Mouse (Mus musculus) neural tube, embryonic 13.5 days (tissue): ENCODE results near the gene 1700042G07Rik. TPM values are rescaled to one million over a fixed set of nuclear protein-coding genes. Genes with fewer than 3 reads are reported as not detected.

Experiments used
- ATAC-seq: fragments of 200-750 bp; cut with Nextera tagmentation; 2 replicates; pipeline ENCODE4 v1.8.0; 2017; ENCODE audit warnings: low read depth, mild to moderate bottlenecking, moderate TSS enrichment, moderate library complexity
- H3K27ac ChIP-seq: fragments of 300-500 bp; sonication (generic); replicated peaks from 2 replicates; pipeline ENCODE4 v1.5.1; 2015; ENCODE audit warnings: moderate library complexity, mild to moderate bottlenecking, inconsistent platforms
- H3K27me3 ChIP-seq: fragments of 300-500 bp; sonication (generic); 2 replicates; pipeline ENCODE4 v1.6.1; 2015; ENCODE audit warnings: mild to moderate bottlenecking, inconsistent platforms
- H3K36me3 ChIP-seq: fragments of 300-500 bp; sonication (generic); 2 replicates; pipeline ENCODE4 v1.6.1; 2015; ENCODE audit warnings: mild to moderate bottlenecking, inconsistent platforms
- H3K4me1 ChIP-seq: fragments of 300-500 bp; sonication (generic); replicated peaks from 2 replicates; pipeline ENCODE4 v1.6.1; 2015; ENCODE audit warnings: inconsistent platforms
- H3K4me2 ChIP-seq: fragments of 300-500 bp; sonication (generic); 2 replicates; pipeline ENCODE4 v1.6.1; 2015; ENCODE audit warnings: inconsistent platforms, mild to moderate bottlenecking, moderate library complexity
- H3K4me3 ChIP-seq: fragments of 300-500 bp; sonication (generic); 2 replicates; pipeline ENCODE4 v1.5.1; 2015; ENCODE audit warnings: mild to moderate bottlenecking, inconsistent platforms
- H3K9ac ChIP-seq: fragments of 300-500 bp; sonication (generic); 2 replicates; pipeline ENCODE4 v1.6.1; 2015; ENCODE audit warnings: moderate library complexity, mild to moderate bottlenecking, inconsistent platforms
- H3K9me3 ChIP-seq: fragments of 300-500 bp; sonication (generic); 2 replicates; pipeline ENCODE4 v1.6.1; 2016; ENCODE audit warnings: inconsistent platforms
- WGBS: fragments of 180-500 bp; shearing (Covaris S2); methylation state at CpG from one replicate; pipeline ENCODE4 v1.1.7; 2015; 5-methylcytosine and 5-hydroxymethylcytosine counted together
- polyA plus RNA-seq: library from polyadenylated mRNA; unstranded; fragments of >200 nt; fragmentation: Nextera tagmentation; extraction: Ambion mirVana; gene quantifications from 2 replicates; pipeline ENCODE4 v1.2.1, GENCODE M21; 2015

1700042G07Rik gene
- polyA plus RNA-seq, 1 experiment from 2014 or later, result not detected

GRCm38 (mm10) chr4:116143891-116144717 is 29.1 kb upstream of the 1700042G07Rik start:
- H3K4me1 ChIP-seq, result peaks cover 18% of the 10 kb centered on the region
- no peaks in the 10 kb centered on the region for H3K36me3 ChIP-seq
- ATAC-seq, result peak; percentile 63
- peaks cover 25% of the 10 kb centered on the region for H3K27me3 ChIP-seq
- H3K27ac ChIP-seq, result no peak overlapping the region
- H3K9me3 ChIP-seq, result no peaks in the 10 kb centered on the region
- peak overlapping the region; percentile 97 for H3K4me2 ChIP-seq
- peak overlapping the region; percentile 58 for H3K4me3 ChIP-seq
- under 1% methylated on average over 47 of the region's 47 CpGs for WGBS
- H3K9ac ChIP-seq, result peak overlapping the region; percentile 80

GRCm38 (mm10) chr4:116149812-116150155 is 23.4 kb upstream of the 1700042G07Rik start:
- H3K4me2 ChIP-seq, result peak overlapping the region; percentile 68
- H3K9me3 ChIP-seq, result no peaks in the 10 kb centered on the region
- H3K36me3 ChIP-seq, result peaks cover 30% of the 10 kb centered on the region
- peak overlapping the region; percentile 95 for H3K9ac ChIP-seq
- H3K4me3 ChIP-seq, result peak overlapping the region; percentile 73
- 19% methylated on average over 6 of the region's 6 CpGs for WGBS
- peaks cover 24% of the 10 kb centered on the region for H3K4me1 ChIP-seq
- ATAC-seq, result peak; percentile 16; the same call in 1 of the 2 replicates
- H3K27ac ChIP-seq, result peak overlapping the region; percentile 89
- peaks cover 4% of the 10 kb centered on the region for H3K27me3 ChIP-seq

- peak overlapping the region; percentile 89 for H3K27ac ChIP-seq
- no peaks in the 10 kb centered on the region for H3K9me3 ChIP-seq
- H3K4me1 ChIP-seq, result peaks cover 23% of the 10 kb centered on the region
- WGBS, result under 1% methylated on average over 73 of the region's 73 CpGs
- peak overlapping the region; percentile 68 for H3K4me2 ChIP-seq
- no peaks in the 10 kb centered on the region for H3K27me3 ChIP-seq
- ATAC-seq, result peak; percentile 93
- peak overlapping the region; percentile 95 for H3K9ac ChIP-seq
- peaks cover 36% of the 10 kb centered on the region for H3K36me3 ChIP-seq
- H3K4me3 ChIP-seq, result peak overlapping the region; percentile 73
These were observed 22.9 kb upstream of the 1700042G07Rik start for GRCm38 (mm10) chr4:116150156-116150861.

GRCm38 (mm10) chr4:116150862-116151221 is 22.3 kb upstream of the 1700042G07Rik start:
- Histone ChIP-seq H3K36me3 (peaks cover 41% of the 10 kb centered on the region), H3K4me3 (peak overlapping the region; percentile 73), H3K27me3 (no peaks in the 10 kb centered on the region), H3K9ac (peak overlapping the region; percentile 95), H3K4me1 (peaks cover 23% of the 10 kb centered on the region), H3K27ac (peak overlapping the region; percentile 89), H3K4me2 (peak overlapping the region; percentile 68), H3K9me3 (no peaks in the 10 kb centered on the region)
- ATAC-seq, result peak; percentile 45
- WGBS, result 27% methylated on average over 4 of the region's 4 CpGs

GRCm38 (mm10) chr4:116151238-116151637 is 21.9 kb upstream of the 1700042G07Rik start, which contains the start of gene Lurap1:
Gene Lurap1 (minus strand): TSS chr4:116151338.
- Histone ChIP-seq H3K36me3 (peaks cover 45% of the 10 kb centered on the region), H3K27ac (peak within 1 kb of the TSS; percentile 89), H3K27me3 (no peaks in the 10 kb centered on the region), H3K4me2 (peak within 1 kb of the TSS; percentile 68), H3K9me3 (no peaks in the 10 kb centered on the region), H3K4me1 (peaks cover 23% of the 10 kb centered on the region), H3K4me3 (peak within 1 kb of the TSS; percentile 73), H3K9ac (peak within 1 kb of the TSS; percentile 95)
- 78% methylated on average over 6 of the region's 6 CpGs for WGBS
- no peak for ATAC-seq

- no peak for ATAC-seq
- no peaks in the 10 kb centered on the region for H3K9me3 ChIP-seq
- whole genome bisulfite sequencing, result 91% methylated on average over 15 of the region's 15 CpGs
- no peak overlapping the region for H3K4me3 ChIP-seq
- peaks cover 60% of the 10 kb centered on the region for H3K36me3 ChIP-seq
- H3K27me3 ChIP-seq, result no peaks in the 10 kb centered on the region
- H3K9ac ChIP-seq, result no peak overlapping the region
- no peak overlapping the region for H3K4me2 ChIP-seq
- peaks cover 23% of the 10 kb centered on the region for H3K4me1 ChIP-seq
- H3K27ac ChIP-seq, result no peak overlapping the region
These were observed 20.5 kb upstream of the 1700042G07Rik start for GRCm38 (mm10) chr4:116152702-116153101.

GRCm38 (mm10) chr4:116157882-116158281 is 15.3 kb upstream of the 1700042G07Rik start:
- H3K36me3 ChIP-seq, result peaks cover 77% of the 10 kb centered on the region
- 0 out of 2 replicates have a peak, but pooled peaks cover 3% of the 10 kb centered on the region for H3K4me1 ChIP-seq
- WGBS, result 91% methylated on average over 2 of the region's 2 CpGs

GRCm38 (mm10) chr4:116159912-116160311 is 13.3 kb upstream of the 1700042G07Rik start:
- Histone ChIP-seq H3K9ac (no peak overlapping the region), H3K4me2 (no peak overlapping the region), H3K27me3 (no peaks in the 10 kb centered on the region), H3K4me1 (no peaks in the 10 kb centered on the region), H3K9me3 (no peaks in the 10 kb centered on the region), H3K4me3 (no peak overlapping the region), H3K36me3 (peaks cover 57% of the 10 kb centered on the region), H3K27ac (no peak overlapping the region)
- WGBS, result 71% methylated on average over 3 of the region's 3 CpGs
- ATAC-seq, result no peak

More at GRCm38 (mm10) chr4:116157882-116158281, 15.3 kb upstream of the 1700042G07Rik start:
- Histone ChIP-seq H3K4me3 (no peak overlapping the region), H3K9ac (no peak overlapping the region), H3K9me3 (no peaks in the 10 kb centered on the region), H3K4me2 (no peak overlapping the region), H3K27me3 (no peaks in the 10 kb centered on the region), H3K27ac (no peak overlapping the region)
- ATAC-seq, result no peak

GRCm38 (mm10) chr4:116160769-116161168 is 12.4 kb upstream of the 1700042G07Rik start:
- no peak overlapping the region for H3K4me2 ChIP-seq
- H3K9ac ChIP-seq, result no peak overlapping the region
- H3K27ac ChIP-seq, result no peak overlapping the region
- no peaks in the 10 kb centered on the region for H3K4me1 ChIP-seq
- no peaks in the 10 kb centered on the region for H3K27me3 ChIP-seq
- ATAC-seq, result no peak
- H3K9me3 ChIP-seq, result no peaks in the 10 kb centered on the region
- 81% methylated on average over 3 of the region's 3 CpGs for WGBS
- peaks cover 48% of the 10 kb centered on the region for H3K36me3 ChIP-seq
- H3K4me3 ChIP-seq, result no peak overlapping the region

- Histone ChIP-seq H3K4me2 (no peak overlapping the region), H3K36me3 (peaks cover 35% of the 10 kb centered on the region), H3K27me3 (no peaks in the 10 kb centered on the region), H3K27ac (no peak overlapping the region), H3K9me3 (no peaks in the 10 kb centered on the region), H3K4me1 (no peaks in the 10 kb centered on the region), H3K9ac (no peak overlapping the region), H3K4me3 (no peak overlapping the region)
- WGBS, result 83% methylated on average over 4 of the region's 4 CpGs
- no peak for ATAC-seq
These were observed 11.0 kb upstream of the 1700042G07Rik start for GRCm38 (mm10) chr4:116162142-116162541.

GRCm38 (mm10) chr4:116164759-116165554 is 8.2 kb upstream of the 1700042G07Rik start:
- WGBS, result 79% methylated on average over 2 of the region's 2 CpGs
- no peaks in the 10 kb centered on the region for H3K9me3 ChIP-seq
- H3K27ac ChIP-seq, result no peak overlapping the region
- H3K4me3 ChIP-seq, result no peak overlapping the region
- H3K27me3 ChIP-seq, result no peaks in the 10 kb centered on the region
- 0 out of 2 replicates have a peak, but pooled peaks cover 9% of the 10 kb centered on the region for H3K36me3 ChIP-seq
- no peaks in the 10 kb centered on the region for H3K4me1 ChIP-seq
- no peak for ATAC-seq
- H3K4me2 ChIP-seq, result no peak overlapping the region
- no peak overlapping the region for H3K9ac ChIP-seq
